Mouse (Mus musculus) hindbrain, embryonic 11.5 days (tissue): ENCODE results near the gene Cfap69. TPM values are rescaled to one million over a fixed set of nuclear protein-coding genes. Genes with fewer than 3 reads are reported as not detected.

ENCODE experiments used
- ATAC-seq: fragments of 200-750 bp; cut with Nextera tagmentation; 2 replicates; pipeline ENCODE4 v1.8.0; 2017; ENCODE audit warnings: mild to moderate bottlenecking, moderate TSS enrichment, moderate library complexity; ENCODE audit not compliant: low FRiP score
- DNase-seq: peaks from one replicate; pipeline ENCODE4 v3.0.0-alpha.2; 2015; ENCODE audit warnings: low spot score
- H3K27ac ChIP-seq: fragments of 300-500 bp; sonication (generic); 2 replicates; pipeline ENCODE4 v1.5.1; 2014; ENCODE audit warnings: mild to moderate bottlenecking, low read depth, low read length
- H3K27me3 ChIP-seq: fragments of 300-500 bp; sonication (generic); 2 replicates; pipeline ENCODE4 v1.6.1; 2014; ENCODE audit warnings: mild to moderate bottlenecking, low read length, moderate library complexity, mixed read lengths; ENCODE audit not compliant: control insufficient read depth, insufficient read depth
- H3K36me3 ChIP-seq: fragments of 300-500 bp; sonication (generic); 2 replicates; pipeline ENCODE4 v1.6.1; 2014; ENCODE audit warnings: mild to moderate bottlenecking, low read length, moderate library complexity, mixed read lengths; ENCODE audit not compliant: control insufficient read depth, insufficient read depth
- H3K4me1 ChIP-seq: fragments of 300-500 bp; sonication (generic); replicated peaks from 2 replicates; pipeline ENCODE4 v1.6.1; 2014; ENCODE audit warnings: low read length, mixed read lengths; ENCODE audit not compliant: control insufficient read depth, insufficient read depth
- H3K4me2 ChIP-seq: fragments of 300-500 bp; sonication (generic); replicated peaks from 2 replicates; pipeline ENCODE4 v1.6.1; 2014; ENCODE audit warnings: mild to moderate bottlenecking, low read depth, low read length
- H3K4me3 ChIP-seq: fragments of 300-500 bp; sonication (generic); 2 replicates; pipeline ENCODE4 v1.5.1; 2014; ENCODE audit warnings: low read depth, low read length
- H3K9ac ChIP-seq: fragments of 300-500 bp; sonication (generic); 2 replicates; pipeline ENCODE4 v1.6.1; 2014; ENCODE audit warnings: low read depth, low read length
- H3K9me3 ChIP-seq: fragments of 300-500 bp; sonication (generic); 2 replicates; pipeline ENCODE4 v1.6.1; 2016; ENCODE audit warnings: low read length; ENCODE audit not compliant: control insufficient read depth
- WGBS: fragments of 180-500 bp; shearing (Covaris S2); extraction: QIAGEN DNeasy Blood & Tissue Kit; methylation state at CpG from one replicate; pipeline ENCODE4 v1.1.7; 2014; 5-methylcytosine and 5-hydroxymethylcytosine counted together
- polyA plus RNA-seq: library from polyadenylated mRNA; unstranded; fragments of >200 nt; fragmentation: Nextera tagmentation; extraction: Ambion mirVana; gene quantifications from 2 replicates; pipeline ENCODE4 v1.2.1, GENCODE M21; 2014

Gene Cfap69
- polyA plus RNA-seq, 1 experiment from 2014 or later = 8.0 TPM

DNA sequence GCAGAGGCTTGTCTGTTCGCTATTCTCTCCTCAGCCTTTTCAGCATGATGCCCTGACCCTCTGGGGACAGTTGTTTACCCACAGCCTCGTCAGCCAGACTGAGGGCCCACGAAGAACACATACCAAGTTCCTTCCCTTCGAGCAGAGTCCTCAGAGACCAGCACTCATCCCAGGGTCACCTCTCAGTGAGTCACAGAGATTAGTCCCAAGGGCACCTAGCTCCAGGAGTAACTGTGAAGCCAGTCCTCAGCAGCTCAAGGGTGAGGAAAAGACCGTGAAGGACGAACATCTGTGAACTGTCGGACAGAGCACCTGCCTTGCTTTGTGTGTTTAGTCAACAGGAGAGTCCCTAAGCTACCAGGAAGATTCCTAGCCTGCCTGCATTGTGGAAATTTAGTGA is 4.9 kb upstream of the Cfap69 start:
- no peak overlapping the region for H3K9ac ChIP-seq
- ATAC-seq = no peak

DNA sequence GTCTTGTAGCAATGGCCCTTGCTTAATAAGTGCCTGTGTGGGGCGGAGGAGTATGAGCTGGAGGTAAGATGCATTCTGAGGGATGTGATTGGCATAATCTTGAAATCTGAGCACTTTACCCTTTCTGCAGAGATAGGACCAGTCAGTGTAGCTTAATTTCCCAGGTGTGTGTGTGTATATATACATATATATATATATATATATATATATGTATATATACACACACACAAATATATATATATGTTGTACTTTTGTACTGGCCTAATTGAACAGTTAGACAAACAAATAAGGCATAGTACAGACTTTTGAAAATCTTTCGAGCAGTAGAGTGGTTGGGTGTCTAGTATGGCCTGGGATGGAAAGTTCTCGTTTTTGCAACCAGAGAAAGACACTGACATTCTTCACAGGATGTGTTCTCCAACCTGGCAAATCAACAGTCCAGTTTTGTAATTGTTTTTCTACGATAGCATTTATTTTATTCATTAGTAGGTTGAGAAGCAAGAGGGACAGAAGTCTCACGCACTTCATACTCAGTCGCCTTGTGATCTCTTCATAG is 410 bp upstream of the Cfap69 start:
- H3K4me3 ChIP-seq = peak overlapping the region; percentile 69
- no peak overlapping the region for H3K27ac ChIP-seq
- peak overlapping the region; percentile 48 for H3K9ac ChIP-seq
- peak overlapping the region; percentile 92 for H3K4me2 ChIP-seq
- H3K27me3 ChIP-seq = no peaks in the 10 kb centered on the region
- no peaks in the 10 kb centered on the region for H3K36me3 ChIP-seq
- H3K4me1 ChIP-seq = no peaks in the 10 kb centered on the region
- 60% methylated on average over 6 of the region's 6 CpGs for WGBS
- no peaks in the 10 kb centered on the region for H3K9me3 ChIP-seq
- ATAC-seq = no peak
- peak; percentile 16 for DNase-seq

More for the DNA sequence above, 4.9 kb upstream of the Cfap69 start:
- H3K4me3 ChIP-seq = no peak overlapping the region
- 77% methylated on average over 7 of the region's 7 CpGs for WGBS
- H3K27me3 ChIP-seq = no peaks in the 10 kb centered on the region
- no peaks in the 10 kb centered on the region for H3K4me1 ChIP-seq
- DNase-seq = no peak
- H3K9me3 ChIP-seq = no peaks in the 10 kb centered on the region
- no peak overlapping the region for H3K27ac ChIP-seq
- H3K4me2 ChIP-seq = no peak overlapping the region
- no peaks in the 10 kb centered on the region for H3K36me3 ChIP-seq

DNA sequence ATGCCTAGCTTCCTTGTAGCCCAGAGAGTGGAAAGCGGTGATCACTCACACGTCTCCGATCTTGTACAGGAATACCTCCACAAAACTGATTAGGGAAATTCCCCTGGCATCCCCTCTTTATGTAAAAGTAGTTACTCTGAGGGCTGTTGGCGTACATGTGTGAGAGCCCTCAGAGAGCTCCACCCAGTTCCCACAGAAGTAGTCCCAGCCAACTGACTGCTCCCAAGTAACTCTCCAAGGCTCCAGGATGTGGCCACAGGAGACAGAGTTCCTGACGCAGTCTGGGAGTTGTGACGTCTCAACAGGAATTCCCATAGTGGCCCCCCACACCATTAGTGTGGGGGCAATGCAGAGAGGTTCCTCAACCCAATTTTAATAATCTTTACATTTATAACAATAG is 982 bp downstream of the Cfap69 start:
- Histone ChIP-seq H3K27me3 (no peaks in the 10 kb centered on the region), H3K4me1 (no peaks in the 10 kb centered on the region), H3K4me2 (peak overlapping the region; percentile 92; the same call in 1 of the 2 replicates), H3K36me3 (no peaks in the 10 kb centered on the region), H3K9me3 (no peaks in the 10 kb centered on the region), H3K9ac (no peak overlapping the region), H3K4me3 (no peak overlapping the region), H3K27ac (no peak overlapping the region)
- 42% methylated on average over 6 of the region's 6 CpGs for WGBS
- DNase-seq (no peak), ATAC-seq (peak; percentile 7; the same call in 1 of the 2 replicates)

DNA sequence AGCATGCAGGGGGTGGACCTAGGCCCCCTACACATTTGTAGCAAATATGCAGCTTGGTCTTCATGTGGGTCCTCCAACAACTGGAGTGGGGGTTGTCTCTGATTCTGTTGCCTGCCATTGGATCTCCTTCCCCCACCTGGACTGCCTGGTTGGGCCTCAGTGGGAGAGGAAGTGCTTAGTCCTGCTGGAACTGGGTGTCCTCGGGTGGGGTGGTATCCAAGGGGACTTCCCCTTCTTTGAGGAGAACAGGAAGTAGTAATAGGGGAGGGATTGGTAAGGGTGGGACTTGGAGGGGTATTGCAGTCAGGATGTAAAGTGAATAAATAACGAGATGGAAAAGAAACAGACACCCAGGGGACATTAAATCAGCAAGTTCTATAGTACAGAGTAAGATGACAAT is 5.4 kb downstream of the Cfap69 start:
- Histone ChIP-seq H3K36me3 (no peaks in the 10 kb centered on the region), H3K9ac (no peak overlapping the region), H3K27ac (no peak overlapping the region), H3K4me3 (no peak overlapping the region), H3K9me3 (no peaks in the 10 kb centered on the region), H3K27me3 (no peaks in the 10 kb centered on the region), H3K4me2 (no peak overlapping the region), H3K4me1 (no peaks in the 10 kb centered on the region)
- WGBS = 59% methylated on average over 2 of the region's 2 CpGs
- DNase-seq (no peak), ATAC-seq (no peak)

DNA sequence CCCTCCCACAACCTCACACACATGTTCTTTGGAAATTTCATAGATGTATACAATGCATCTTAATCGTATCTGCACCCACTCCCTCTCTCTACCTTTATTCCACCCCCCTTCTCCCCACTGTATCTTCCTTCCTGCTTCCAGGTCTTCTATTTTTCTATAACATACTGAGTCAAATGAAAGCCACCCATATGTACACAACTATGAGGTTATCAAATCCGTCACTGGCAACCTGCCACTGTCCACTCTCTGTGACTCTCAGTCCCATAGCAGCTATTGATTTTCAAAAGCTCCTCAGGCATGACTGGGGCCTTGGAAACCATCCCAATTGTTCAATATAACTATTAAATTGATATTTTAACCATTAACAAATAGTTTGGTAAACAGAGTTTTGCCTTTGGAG is 6.1 kb downstream of the Cfap69 start:
- DNase-seq = no peak
- Histone ChIP-seq H3K27ac (no peak overlapping the region), H3K36me3 (no peaks in the 10 kb centered on the region), H3K4me3 (no peak overlapping the region), H3K27me3 (no peaks in the 10 kb centered on the region), H3K4me2 (no peak overlapping the region), H3K4me1 (no peaks in the 10 kb centered on the region), H3K9me3 (no peaks in the 10 kb centered on the region), H3K9ac (no peak overlapping the region)
- WGBS = 87% methylated on average over 2 of the region's 2 CpGs
- no peak for ATAC-seq

DNA sequence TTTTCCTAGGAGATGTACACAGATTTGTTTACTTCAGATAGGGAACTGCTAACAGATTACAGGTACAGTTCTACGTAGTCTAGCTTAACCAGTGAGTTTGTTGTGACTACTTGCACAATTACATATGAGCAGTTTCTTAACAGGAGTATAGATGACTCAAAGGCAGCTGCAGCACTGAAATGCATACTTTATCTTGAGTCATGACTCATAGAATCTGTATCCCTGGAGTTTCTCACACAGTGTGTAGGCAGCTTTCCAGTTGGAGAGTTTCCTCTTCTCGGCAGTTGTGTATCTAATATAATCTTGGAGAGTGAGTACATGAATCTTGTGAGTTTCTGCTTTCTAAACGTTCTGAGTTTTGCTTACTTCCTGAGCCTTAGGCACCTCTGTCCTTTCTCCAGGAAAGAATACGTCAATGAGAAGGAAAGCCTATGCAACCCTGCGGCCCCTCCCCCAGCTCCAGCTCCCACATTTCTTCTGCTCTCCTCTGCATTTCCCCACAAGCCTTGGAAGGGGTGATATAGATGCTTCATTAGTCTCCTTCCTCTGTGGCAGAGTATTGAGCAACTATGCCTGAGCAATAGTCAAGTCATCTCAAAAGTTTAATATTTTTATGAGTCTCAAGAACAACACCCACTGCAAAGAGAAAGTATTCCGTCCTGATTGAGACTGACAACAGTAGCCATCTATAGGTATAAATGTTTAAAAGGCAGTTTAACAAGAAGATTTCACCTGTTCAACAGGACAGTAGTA is 15.0 kb downstream of the Cfap69 start:
- WGBS = 65% methylated on average over 6 of the region's 6 CpGs
- no peaks in the 10 kb centered on the region for H3K4me1 ChIP-seq
- H3K9ac ChIP-seq = no peak overlapping the region
- no peak for DNase-seq
- no peaks in the 10 kb centered on the region for H3K9me3 ChIP-seq
- H3K36me3 ChIP-seq = no peaks in the 10 kb centered on the region
- no peaks in the 10 kb centered on the region for H3K27me3 ChIP-seq
- H3K27ac ChIP-seq = no peak overlapping the region
- H3K4me2 ChIP-seq = no peak overlapping the region
- no peak for ATAC-seq
- H3K4me3 ChIP-seq = no peak overlapping the region

DNA sequence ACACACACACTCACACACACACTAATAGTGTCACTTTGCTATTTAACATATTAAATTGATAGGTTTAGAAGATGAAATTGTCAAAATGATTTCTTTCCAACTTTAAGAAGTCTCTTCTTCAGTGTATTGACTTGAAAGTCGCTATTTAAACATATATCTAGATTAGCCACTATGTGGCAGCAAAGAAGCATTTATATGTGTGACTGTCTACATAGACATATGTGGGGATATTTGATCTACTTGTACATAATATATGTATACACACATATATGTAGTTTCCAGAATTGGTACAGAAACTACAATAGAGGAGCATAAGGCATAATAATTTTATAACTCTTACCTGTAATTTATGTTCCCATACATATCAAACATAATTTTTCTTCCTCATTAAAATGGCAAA is 17.9 kb downstream of the Cfap69 start:
- Histone ChIP-seq H3K4me1 (no peaks in the 10 kb centered on the region), H3K4me2 (no peak overlapping the region), H3K27ac (no peak overlapping the region), H3K4me3 (no peak overlapping the region), H3K9me3 (no peaks in the 10 kb centered on the region), H3K27me3 (no peaks in the 10 kb centered on the region), H3K36me3 (no peaks in the 10 kb centered on the region), H3K9ac (no peak overlapping the region)
- DNase-seq (no peak), ATAC-seq (0 out of 2 replicates have a peak, but pooled peaks have one; percentile 51)
- WGBS = 9% methylated on average over 1 of the region's 1 CpGs

DNA sequence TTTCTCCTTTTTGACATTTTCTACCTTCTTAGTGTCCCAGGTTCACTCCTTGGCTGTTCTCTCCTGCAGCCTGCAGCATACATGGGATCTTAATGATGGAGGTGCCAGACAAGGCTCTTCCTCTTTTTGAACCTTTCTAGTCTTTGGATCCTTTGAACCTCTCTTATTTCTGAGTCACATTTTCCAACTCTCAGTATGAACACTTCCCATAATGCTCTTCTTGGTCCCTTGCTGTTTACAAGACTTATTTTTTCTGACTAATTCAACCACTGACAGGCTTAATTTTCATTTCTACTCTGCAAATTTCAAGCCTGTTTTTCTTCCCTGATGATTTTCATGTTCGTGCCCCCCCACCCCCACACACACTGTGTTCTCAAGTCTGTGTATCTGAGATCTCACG is 25.5 kb downstream of the Cfap69 start:
- H3K36me3 ChIP-seq = no peaks in the 10 kb centered on the region
- no peak overlapping the region for H3K4me3 ChIP-seq
- no peak overlapping the region for H3K9ac ChIP-seq
- no peaks in the 10 kb centered on the region for H3K4me1 ChIP-seq
- H3K27ac ChIP-seq = no peak overlapping the region
- 56% methylated on average over 2 of the region's 2 CpGs for WGBS
- ATAC-seq (no peak), DNase-seq (no peak)
- H3K27me3 ChIP-seq = no peaks in the 10 kb centered on the region
- no peak overlapping the region for H3K4me2 ChIP-seq
- H3K9me3 ChIP-seq = no peaks in the 10 kb centered on the region

DNA sequence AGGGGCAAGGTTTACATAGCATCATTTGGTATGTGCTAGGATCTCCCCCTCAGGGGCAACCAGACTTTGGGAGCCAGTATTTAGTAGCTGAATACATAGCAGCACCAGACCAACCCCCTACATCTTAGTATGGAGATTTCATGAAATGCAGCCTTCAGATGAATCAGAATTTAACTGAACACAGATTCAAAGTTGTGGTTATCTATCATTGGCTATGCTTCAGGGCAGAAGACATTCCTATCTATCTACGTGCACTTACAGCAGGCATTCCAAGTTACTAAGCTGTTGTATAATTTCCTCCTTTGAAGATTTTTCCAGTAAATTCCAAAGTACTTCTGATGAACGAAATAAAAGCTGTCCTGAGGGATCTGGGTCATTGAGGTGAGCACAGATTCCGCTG is 38.5 kb downstream of the Cfap69 start:
- Histone ChIP-seq H3K9me3 (no peaks in the 10 kb centered on the region), H3K27ac (no peak overlapping the region), H3K4me2 (no peak overlapping the region), H3K9ac (no peak overlapping the region), H3K36me3 (no peaks in the 10 kb centered on the region), H3K4me3 (no peak overlapping the region), H3K27me3 (no peaks in the 10 kb centered on the region), H3K4me1 (no peaks in the 10 kb centered on the region)
- 75% methylated on average over 3 of the region's 3 CpGs for WGBS
- DNase-seq = no peak
- ATAC-seq = no peak
